Mouse (Mus musculus) WW6 (cell line): ENCODE data around the gene Zbtb41.
A peak's percentile ranks its signal among the peaks of the same experiment; 100 is the strongest.

Experiments
- DNase-seq: peaks from one replicate; pipeline ENCODE4 v3.0.0-alpha.2; 2013; ENCODE audit warnings: low read depth, low spot score

Gene Zbtb41

DNA sequence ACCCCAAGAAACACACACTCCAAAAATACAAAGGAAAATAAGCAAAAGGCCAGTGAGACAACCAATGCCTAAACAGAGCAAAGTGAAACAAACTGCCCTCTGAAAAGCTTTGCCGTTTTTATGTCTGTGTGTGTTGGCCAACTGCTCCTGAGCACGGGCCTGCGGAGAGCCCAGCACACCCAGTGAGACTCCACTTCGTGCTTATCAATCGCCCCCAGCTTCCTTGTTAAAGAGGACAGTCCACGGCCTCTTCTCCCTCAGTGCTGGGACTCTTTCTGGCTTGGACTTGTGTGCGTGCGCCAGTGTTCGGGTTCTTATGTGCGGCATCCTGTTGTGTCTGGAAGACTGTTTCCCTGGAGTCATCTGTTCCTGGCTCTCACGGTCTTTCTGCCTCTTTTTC is 43.8 kb downstream of the Zbtb41 start:
- no peak for DNase-seq

DNA sequence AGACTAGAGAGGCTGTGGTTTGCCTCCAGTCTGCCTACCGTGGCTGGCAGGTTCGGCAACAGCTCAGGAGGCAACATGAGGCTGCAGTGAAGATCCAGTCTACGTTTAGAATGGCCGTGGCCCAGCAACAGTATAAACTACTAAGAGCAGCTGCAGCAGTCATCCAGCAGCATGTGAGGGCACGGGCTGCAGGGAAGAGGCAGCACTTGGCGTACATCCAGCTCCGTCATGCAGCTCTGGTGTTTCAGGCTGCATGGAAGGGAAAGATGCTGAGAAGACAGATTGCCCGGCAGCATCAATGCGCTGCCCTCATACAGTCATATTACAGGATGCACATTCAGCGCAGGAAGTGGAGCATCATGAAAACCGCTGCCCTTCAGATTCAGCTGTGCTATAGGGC is 56.8 kb downstream of the Zbtb41 start:
- no peak for DNase-seq

DNA sequence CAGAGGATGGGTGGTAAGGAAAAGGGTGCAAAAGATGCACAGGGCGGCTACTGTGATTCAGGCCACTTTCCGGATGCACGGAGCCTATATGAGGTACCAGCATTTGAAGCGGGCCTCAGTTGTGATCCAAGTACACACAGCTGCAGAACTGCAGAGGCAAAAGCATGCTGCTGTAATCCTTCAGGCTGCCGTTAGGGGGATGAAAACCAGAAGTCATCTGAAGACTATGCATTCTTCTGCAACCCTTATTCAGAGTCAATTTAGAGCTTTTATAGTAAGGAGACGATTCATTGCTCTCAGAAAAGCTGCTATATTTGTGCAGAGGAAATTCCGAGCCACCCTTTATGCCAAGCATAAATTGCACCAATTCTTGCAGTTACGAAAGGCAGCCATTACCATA is 58.2 kb downstream of the Zbtb41 start:
- no peak for DNase-seq

DNA sequence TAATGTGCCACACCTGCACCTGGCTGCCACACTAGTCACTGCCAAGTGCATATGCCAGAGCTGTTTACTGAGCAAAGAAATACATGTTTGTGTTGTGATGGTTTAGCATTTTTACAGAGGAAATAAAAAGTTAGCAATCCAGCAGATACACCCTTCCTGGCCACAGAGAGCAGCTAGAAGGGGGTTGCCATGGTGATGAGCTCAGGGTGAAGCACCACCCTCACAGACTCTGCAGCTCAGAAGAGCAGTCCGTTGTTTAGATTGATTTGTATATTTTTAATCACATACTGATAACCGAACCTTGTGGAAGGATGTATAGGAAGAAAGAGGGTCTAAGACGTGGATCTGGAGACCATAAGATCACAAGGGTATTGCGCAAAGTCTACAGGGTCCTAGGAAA is 59.1 kb downstream of the Zbtb41 start:
- DNase-seq: no peak

DNA sequence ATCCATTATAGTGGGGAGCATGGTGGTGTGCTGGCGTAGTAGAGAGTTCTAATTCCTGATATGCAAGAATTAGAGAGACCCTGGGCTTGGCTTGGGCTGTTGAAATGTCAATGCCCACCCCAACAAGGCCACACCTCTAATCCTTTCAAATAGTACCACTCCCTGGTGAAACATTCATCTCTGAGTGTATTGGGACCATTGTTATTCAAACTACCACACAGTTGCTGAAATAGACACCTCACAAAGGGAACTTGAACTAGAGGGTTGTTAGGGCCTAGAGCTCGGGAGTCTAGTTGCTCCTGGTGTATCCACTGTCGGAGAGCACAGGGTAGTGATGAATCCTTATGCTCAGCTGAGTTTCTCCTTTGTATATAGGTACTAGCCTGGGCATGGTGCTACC is 72.5 kb downstream of the Zbtb41 start:
- peak; percentile 59 for DNase-seq

DNA sequence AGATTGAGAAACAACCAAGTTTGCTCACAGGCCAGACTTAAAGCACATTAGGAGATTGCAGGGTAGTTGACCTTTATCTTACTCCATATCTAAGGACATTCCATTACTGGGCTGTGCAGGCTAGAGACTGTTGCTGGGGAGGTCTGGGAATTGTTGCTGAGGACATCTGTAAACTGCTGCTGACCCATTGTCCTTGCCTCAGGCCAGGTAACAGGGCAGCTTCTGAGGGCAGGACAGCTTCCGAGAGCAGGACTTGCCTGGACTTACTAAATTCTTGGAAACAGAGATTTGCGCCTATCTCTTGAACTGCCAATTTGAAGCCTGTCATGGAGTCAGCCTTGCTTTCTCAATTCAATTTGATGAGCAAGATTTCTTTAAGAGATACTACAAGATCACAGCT is 73.3 kb downstream of the Zbtb41 start:
- no peak for DNase-seq

DNA sequence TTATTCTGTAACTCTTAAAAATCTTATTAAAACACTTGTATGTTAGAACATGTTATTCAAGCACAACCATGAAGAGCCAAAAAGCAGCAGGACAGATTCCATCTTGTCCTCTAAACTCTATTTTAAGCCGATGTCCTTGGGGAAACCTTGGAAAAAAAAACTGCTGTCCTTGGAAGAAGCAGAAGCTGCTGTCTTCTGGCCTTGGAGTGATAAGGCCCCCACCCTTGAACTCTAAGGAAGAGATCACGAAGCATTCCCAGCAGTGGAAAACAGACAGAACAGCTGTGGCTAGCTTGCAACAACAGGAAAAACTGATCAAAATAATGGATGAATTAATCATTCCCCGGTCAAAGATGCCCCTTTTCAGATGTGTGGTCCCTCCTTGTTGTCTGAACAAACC is 74.1 kb downstream of the Zbtb41 start:
- DNase-seq: no peak

DNA sequence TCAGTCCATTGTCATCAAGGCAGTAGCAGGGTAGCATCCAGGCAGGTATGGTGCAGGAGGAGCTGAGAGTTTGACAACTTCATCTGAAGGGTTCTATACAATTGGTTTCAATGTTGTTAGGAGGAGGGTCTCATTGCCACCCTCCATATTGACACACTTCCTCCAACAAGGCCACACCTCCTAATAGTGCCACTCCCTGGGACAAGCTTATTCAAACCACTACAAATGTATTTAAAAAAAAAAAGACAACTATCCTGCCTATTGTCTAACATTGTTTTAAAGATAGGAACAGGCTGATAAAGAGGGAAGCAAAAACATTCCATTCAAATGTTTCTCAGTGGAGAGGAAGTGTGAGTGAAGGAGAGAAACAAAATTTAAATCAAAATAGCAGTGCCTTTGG is 77.7 kb downstream of the Zbtb41 start:
- no peak for DNase-seq

DNA sequence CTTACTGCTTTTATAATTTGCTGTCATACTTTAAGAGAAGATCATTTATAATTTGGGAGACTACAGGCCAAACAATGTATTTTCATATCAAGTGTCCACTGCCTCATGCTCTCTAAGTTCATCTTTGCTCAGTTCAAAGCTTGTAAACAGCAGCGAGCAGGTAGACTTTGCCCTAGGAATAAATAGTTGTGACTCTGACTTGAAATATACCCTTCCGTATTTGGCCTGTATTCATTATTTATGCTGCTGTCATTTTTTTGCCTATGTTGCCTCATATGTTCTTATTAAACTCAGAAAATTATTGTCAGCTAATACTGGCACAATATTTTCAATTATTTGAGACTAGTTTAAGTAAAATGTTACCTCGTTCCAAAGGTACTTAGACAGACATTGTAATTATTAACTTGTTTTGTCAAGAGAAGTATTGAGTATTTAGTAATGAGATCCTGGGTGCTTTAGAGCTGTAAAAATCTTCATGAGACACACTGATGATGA is 79.2 kb downstream of the Zbtb41 start, which contains the start of gene F13b:
F13b (plus strand) TSS at position 445 of the 495 bp plus-strand sequence.
- DNase-seq: no peak
